Mouse (Mus musculus): Measurements from ENCODE around the gene Serinc5. TPM values are rescaled to one million over a fixed set of nuclear protein-coding genes. Genes with fewer than 3 reads are reported as not detected.

The Serinc5 gene
- polyA plus RNA-seq, 1 experiment: 19.7 TPM

DNA sequence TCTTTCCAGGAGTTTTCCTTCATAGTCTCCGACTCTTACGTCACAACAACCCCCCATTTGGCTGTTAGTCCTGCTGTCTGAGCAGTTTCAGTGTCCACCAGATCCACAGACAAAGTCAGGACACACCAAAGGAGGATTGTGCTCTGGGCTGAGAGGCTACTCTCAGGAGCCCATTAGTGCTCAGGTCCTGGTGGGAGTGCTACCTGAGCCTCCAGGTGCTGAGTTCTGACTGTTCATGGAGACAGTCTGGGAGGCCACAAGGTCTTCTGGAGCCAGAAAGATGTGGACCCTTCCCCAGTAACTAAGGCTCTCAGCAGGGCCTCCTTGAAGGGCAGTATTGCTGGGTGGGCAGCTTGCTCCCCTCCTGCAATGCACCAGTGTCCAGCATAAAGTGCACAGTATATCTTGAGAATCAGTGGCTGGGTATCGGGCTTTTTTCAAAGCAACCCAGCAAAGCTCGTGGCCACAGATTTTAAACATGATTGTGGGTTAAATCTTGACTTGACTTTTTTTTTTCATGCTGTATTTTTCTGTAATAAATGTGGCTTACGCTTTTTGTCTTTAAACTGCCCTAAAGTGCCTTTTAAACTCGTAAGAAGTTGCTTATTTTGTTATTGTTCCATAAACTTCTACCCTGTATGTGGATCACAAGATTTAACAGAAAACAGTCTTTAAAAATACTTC lies 25.5 kb downstream of the Serinc5 start:
- Histone ChIP-seq H3K9ac (ENCODE audit: low read depth, poor library complexity, severe bottlenecking) (no peak overlapping the region), H3K9me3 (replicated peaks; ENCODE audit: control insufficient read depth, insufficient read depth, low read length, poor library complexity, severe bottlenecking) (no peaks in the 10 kb centered on the region), H3K4me1 (ENCODE audit: control insufficient read depth, insufficient read depth, low read length) (no peaks in the 10 kb centered on the region), H3K27ac (ENCODE audit: insufficient read depth, low read length) (no peak overlapping the region), H3K36me3 (ENCODE audit: control insufficient read depth, insufficient read depth, low read length, poor library complexity, severe bottlenecking) (no peaks in the 10 kb centered on the region), H3K4me3 (ENCODE audit: low read depth, low read length) (no peak overlapping the region), H3K27me3 (ENCODE audit: control insufficient read depth, insufficient read depth, low read length, poor library complexity, severe bottlenecking) (no peaks in the 10 kb centered on the region)
- no peak for TF ChIP-seq POLR2A (IDR thresholded peaks at IDR 0.05; ENCODE audit: insufficient read depth, low read length)
- TF ChIP-seq CTCF (IDR thresholded peaks at IDR 0.05; ENCODE audit: low read depth, low read length): no peak
- no peak for TF ChIP-seq EP300 (IDR thresholded peaks at IDR 0.05; ENCODE audit: insufficient read depth, low read depth, low read length)

DNA sequence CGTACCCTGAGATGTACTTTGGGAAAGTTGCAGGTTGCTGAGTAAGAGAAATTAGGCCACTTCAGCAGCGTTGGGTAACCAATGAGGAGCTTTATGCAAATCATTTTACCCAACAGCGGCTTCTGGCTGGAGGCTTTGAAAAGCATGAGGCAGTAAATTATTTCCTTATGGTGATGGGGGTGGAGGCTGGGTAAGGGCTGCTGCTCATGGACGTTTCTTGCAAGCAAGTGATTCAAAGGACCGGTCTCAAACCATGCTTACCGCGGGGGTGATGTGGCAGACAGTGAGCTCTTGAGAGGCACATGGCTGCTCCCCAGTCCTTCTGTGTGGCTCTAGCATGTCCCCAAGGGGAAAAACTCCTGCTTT lies 26.0 kb downstream of the Serinc5 start:
- H3K27ac ChIP-seq (ENCODE audit: insufficient read depth, low read length): no peak overlapping the region
- H3K36me3 ChIP-seq (ENCODE audit: control insufficient read depth, insufficient read depth, low read length, poor library complexity, severe bottlenecking): no peaks in the 10 kb centered on the region
- no peaks in the 10 kb centered on the region for H3K9me3 ChIP-seq (replicated peaks; ENCODE audit: control insufficient read depth, insufficient read depth, low read length, poor library complexity, severe bottlenecking)
- TF ChIP-seq EP300 (IDR thresholded peaks at IDR 0.05; ENCODE audit: insufficient read depth, low read depth, low read length) (no peak), POLR2A (IDR thresholded peaks at IDR 0.05; ENCODE audit: insufficient read depth, low read length) (no peak), CTCF (IDR thresholded peaks at IDR 0.05; ENCODE audit: low read depth, low read length) (no peak)
- H3K27me3 ChIP-seq (ENCODE audit: control insufficient read depth, insufficient read depth, low read length, poor library complexity, severe bottlenecking): no peaks in the 10 kb centered on the region
- no peaks in the 10 kb centered on the region for H3K4me1 ChIP-seq (ENCODE audit: control insufficient read depth, insufficient read depth, low read length)
- H3K4me3 ChIP-seq (ENCODE audit: low read depth, low read length): no peak overlapping the region
- no peak overlapping the region for H3K9ac ChIP-seq (ENCODE audit: low read depth, poor library complexity, severe bottlenecking)

DNA sequence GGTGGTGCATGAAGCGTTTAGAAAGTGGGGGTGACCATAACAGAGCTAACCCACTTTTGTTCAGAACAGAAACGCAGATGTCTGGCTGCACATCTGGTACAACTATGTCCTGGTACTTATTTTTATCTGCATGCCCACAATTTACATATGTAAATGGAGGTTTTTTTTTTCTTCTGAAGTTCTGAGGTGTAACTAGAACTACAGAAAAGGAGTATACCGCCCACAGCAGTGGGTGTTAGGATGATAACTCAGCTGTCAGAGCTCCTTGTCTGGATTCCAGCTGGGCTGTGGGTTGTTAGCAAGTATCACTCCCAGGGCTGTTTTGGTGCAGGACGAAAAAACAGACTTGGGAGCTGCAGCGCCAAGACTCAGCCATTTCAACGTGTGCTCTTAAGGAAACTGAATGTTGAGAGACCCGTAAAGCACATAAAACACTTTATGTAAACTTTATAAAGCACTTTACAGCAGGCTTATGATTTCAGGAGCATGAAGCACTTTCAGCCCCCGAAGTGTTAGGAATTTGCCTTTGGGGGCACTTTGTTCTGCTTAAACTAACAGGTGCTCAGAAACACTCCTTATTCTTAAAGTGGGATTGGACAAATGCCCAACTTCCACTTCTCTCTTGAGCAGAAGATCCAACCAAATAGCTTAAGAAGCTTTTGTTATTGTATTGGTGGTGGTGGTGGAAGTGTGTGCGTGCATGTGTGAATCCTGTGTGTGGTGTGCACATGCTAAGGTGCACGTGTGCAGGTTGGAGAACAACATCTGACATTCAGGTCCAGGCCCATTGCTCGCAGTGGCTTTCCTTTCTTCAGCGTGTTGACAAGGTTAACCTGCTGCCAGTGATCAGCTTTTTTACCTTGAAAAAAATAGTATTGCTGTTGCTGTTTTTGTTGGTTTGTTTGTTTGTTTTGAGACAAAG lies 28.5 kb downstream of the Serinc5 start:
- no peaks in the 10 kb centered on the region for H3K36me3 ChIP-seq (ENCODE audit: control insufficient read depth, insufficient read depth, low read length, poor library complexity, severe bottlenecking)
- no peaks in the 10 kb centered on the region for H3K4me1 ChIP-seq (ENCODE audit: control insufficient read depth, insufficient read depth, low read length)
- no peak overlapping the region for H3K27ac ChIP-seq (ENCODE audit: insufficient read depth, low read length)
- TF ChIP-seq EP300 (IDR thresholded peaks at IDR 0.05; ENCODE audit: insufficient read depth, low read depth, low read length) (no peak), CTCF (IDR thresholded peaks at IDR 0.05; ENCODE audit: low read depth, low read length) (no peak), POLR2A (IDR thresholded peaks at IDR 0.05; ENCODE audit: insufficient read depth, low read length) (no peak)
- no peaks in the 10 kb centered on the region for H3K9me3 ChIP-seq (replicated peaks; ENCODE audit: control insufficient read depth, insufficient read depth, low read length, poor library complexity, severe bottlenecking)
- H3K9ac ChIP-seq (ENCODE audit: low read depth, poor library complexity, severe bottlenecking): no peak overlapping the region
- no peak overlapping the region for H3K4me3 ChIP-seq (ENCODE audit: low read depth, low read length)
- H3K27me3 ChIP-seq (ENCODE audit: control insufficient read depth, insufficient read depth, low read length, poor library complexity, severe bottlenecking): no peaks in the 10 kb centered on the region

DNA sequence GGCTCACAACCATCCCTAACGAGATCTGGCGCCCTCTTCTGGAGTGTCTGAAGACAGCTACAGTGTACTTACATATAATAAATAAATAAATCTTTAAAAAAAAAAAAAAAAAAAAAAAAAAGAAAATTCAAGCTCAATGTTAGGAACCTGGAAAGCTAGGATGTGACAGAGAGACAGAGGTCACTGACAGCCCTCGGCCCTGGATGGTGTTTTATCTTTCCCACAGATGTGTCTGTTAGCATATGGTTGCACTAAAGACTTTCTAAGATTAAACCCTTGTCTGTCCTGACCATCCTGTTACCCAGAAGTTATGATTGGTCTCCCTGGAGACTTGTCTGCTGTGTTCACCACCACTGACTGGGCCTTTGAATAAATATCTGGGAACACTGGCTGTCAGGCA lies 33.3 kb downstream of the Serinc5 start:
- TF ChIP-seq CTCF (IDR thresholded peaks at IDR 0.05; ENCODE audit: low read depth, low read length) (no peak), POLR2A (IDR thresholded peaks at IDR 0.05; ENCODE audit: insufficient read depth, low read length) (no peak), EP300 (IDR thresholded peaks at IDR 0.05; ENCODE audit: insufficient read depth, low read depth, low read length) (no peak)
- Histone ChIP-seq H3K9ac (ENCODE audit: low read depth, poor library complexity, severe bottlenecking) (no peak overlapping the region), H3K4me3 (ENCODE audit: low read depth, low read length) (no peak overlapping the region), H3K36me3 (ENCODE audit: control insufficient read depth, insufficient read depth, low read length, poor library complexity, severe bottlenecking) (no peaks in the 10 kb centered on the region), H3K27ac (ENCODE audit: insufficient read depth, low read length) (no peak overlapping the region), H3K4me1 (ENCODE audit: control insufficient read depth, insufficient read depth, low read length) (no peaks in the 10 kb centered on the region), H3K27me3 (ENCODE audit: control insufficient read depth, insufficient read depth, low read length, poor library complexity, severe bottlenecking) (no peaks in the 10 kb centered on the region), H3K9me3 (replicated peaks; ENCODE audit: control insufficient read depth, insufficient read depth, low read length, poor library complexity, severe bottlenecking) (no peaks in the 10 kb centered on the region)

DNA sequence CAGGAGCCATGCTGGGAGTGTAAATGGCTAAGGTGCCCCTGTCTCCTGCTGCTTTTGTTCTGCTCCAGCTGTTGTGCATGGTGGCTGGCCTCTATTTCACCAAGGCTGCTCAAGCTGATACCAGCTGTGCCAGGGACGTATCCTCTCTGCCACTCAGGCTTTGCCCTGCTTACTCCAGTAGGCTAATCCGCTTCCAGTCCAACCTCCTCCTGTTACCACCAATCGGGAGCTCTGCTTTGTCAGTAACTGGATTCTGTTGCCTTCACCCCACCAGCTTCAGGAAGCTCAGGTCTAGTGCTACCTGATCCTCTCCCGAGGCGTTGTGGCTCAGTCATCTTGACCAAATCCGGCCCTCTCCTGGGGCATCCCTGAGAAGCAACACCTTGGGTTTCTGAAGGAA lies 33.9 kb downstream of the Serinc5 start:
- Histone ChIP-seq H3K27ac (ENCODE audit: insufficient read depth, low read length) (no peak overlapping the region), H3K27me3 (ENCODE audit: control insufficient read depth, insufficient read depth, low read length, poor library complexity, severe bottlenecking) (no peaks in the 10 kb centered on the region), H3K9ac (ENCODE audit: low read depth, poor library complexity, severe bottlenecking) (no peak overlapping the region), H3K4me1 (ENCODE audit: control insufficient read depth, insufficient read depth, low read length) (no peaks in the 10 kb centered on the region), H3K36me3 (ENCODE audit: control insufficient read depth, insufficient read depth, low read length, poor library complexity, severe bottlenecking) (no peaks in the 10 kb centered on the region), H3K4me3 (ENCODE audit: low read depth, low read length) (no peak overlapping the region), H3K9me3 (replicated peaks; ENCODE audit: control insufficient read depth, insufficient read depth, low read length, poor library complexity, severe bottlenecking) (no peaks in the 10 kb centered on the region)
- no peak for TF ChIP-seq EP300 (IDR thresholded peaks at IDR 0.05; ENCODE audit: insufficient read depth, low read depth, low read length)
- TF ChIP-seq CTCF (IDR thresholded peaks at IDR 0.05; ENCODE audit: low read depth, low read length): no peak
- no peak for TF ChIP-seq POLR2A (IDR thresholded peaks at IDR 0.05; ENCODE audit: insufficient read depth, low read length)

DNA sequence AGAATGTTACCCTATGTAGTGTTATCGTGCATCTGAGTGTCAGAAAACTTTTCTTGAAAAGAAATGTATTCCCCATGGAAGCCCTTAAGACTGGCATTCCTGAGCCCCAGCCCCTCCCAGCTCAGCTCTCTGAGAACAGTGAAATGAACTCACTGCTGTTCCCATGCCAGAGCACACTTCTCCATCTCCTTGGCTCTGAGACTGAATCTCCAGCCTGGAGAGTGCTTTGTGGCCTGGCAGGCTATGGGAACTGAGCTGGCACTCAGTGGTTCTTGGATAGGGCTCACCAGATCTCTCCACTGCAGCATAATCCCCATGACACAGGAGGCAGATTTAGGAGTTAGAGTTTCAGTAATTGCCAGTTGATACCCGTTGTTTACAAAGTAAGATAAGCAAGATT lies 36.8 kb downstream of the Serinc5 start:
- H3K9me3 ChIP-seq (replicated peaks; ENCODE audit: control insufficient read depth, insufficient read depth, low read length, poor library complexity, severe bottlenecking): no peaks in the 10 kb centered on the region
- H3K9ac ChIP-seq (ENCODE audit: low read depth, poor library complexity, severe bottlenecking): no peak overlapping the region
- TF ChIP-seq CTCF (IDR thresholded peaks at IDR 0.05; ENCODE audit: low read depth, low read length) (no peak), POLR2A (IDR thresholded peaks at IDR 0.05; ENCODE audit: insufficient read depth, low read length) (no peak), EP300 (IDR thresholded peaks at IDR 0.05; ENCODE audit: insufficient read depth, low read depth, low read length) (no peak)
- no peaks in the 10 kb centered on the region for H3K36me3 ChIP-seq (ENCODE audit: control insufficient read depth, insufficient read depth, low read length, poor library complexity, severe bottlenecking)
- H3K4me3 ChIP-seq (ENCODE audit: low read depth, low read length): no peak overlapping the region
- H3K27me3 ChIP-seq (ENCODE audit: control insufficient read depth, insufficient read depth, low read length, poor library complexity, severe bottlenecking): no peaks in the 10 kb centered on the region; the same call in 1 of the 2 replicates
- H3K4me1 ChIP-seq (ENCODE audit: control insufficient read depth, insufficient read depth, low read length): no peaks in the 10 kb centered on the region
- H3K27ac ChIP-seq (ENCODE audit: insufficient read depth, low read length): no peak overlapping the region
